Mouse (Mus musculus): ENCODE data around the gene Ier3.

GRCm38 (mm10) chr17:35821439-35822430 lies at the start of gene Ier3:
- TF ChIP-seq CTCF (IDR thresholded peaks at IDR 0.05; ENCODE audit: control insufficient read depth, insufficient read depth, insufficient replicate concordance, low read depth, low read length): no peak
- TF ChIP-seq POLR2A (IDR thresholded peaks at IDR 0.05; ENCODE audit: control insufficient read depth, low read depth, low read length): peak; percentile 70

Measured in testis, adult 2 months (tissue).